Mouse (Mus musculus) intestine, postnatal 0 days (tissue): Measurements from ENCODE around the gene Rnf168. TPM values are rescaled to one million over a fixed set of nuclear protein-coding genes. Genes with fewer than 3 reads are reported as not detected.

Experiments
- ATAC-seq: fragments of 200-750 bp; cut with Nextera tagmentation; 2 replicates; pipeline ENCODE4 v1.8.0; 2017; ENCODE audit warnings: mild to moderate bottlenecking, moderate TSS enrichment, moderate library complexity
- H3K27ac ChIP-seq: fragments of 300-500 bp; sonication (generic); 2 replicates; pipeline ENCODE4 v1.5.1; 2014; ENCODE audit warnings: mild to moderate bottlenecking, low read depth, low read length, moderate library complexity
- H3K27me3 ChIP-seq: fragments of 300-500 bp; sonication (generic); replicated peaks from 2 replicates; pipeline ENCODE4 v1.6.1; 2014; ENCODE audit warnings: low read length, mixed read lengths; ENCODE audit not compliant: control insufficient read depth, insufficient read depth
- H3K36me3 ChIP-seq: fragments of 300-500 bp; sonication (generic); 2 replicates; pipeline ENCODE4 v1.6.1; 2014; ENCODE audit warnings: mild to moderate bottlenecking, moderate library complexity; ENCODE audit not compliant: control insufficient read depth, insufficient read depth
- H3K4me1 ChIP-seq: fragments of 300-500 bp; sonication (generic); replicated peaks from 2 replicates; pipeline ENCODE4 v1.6.1; 2014; ENCODE audit warnings: antibody characterized with exemption, low read length, mixed read lengths; ENCODE audit not compliant: control insufficient read depth, insufficient read depth
- H3K4me2 ChIP-seq: fragments of 300-500 bp; sonication (generic); replicated peaks from 2 replicates; pipeline ENCODE4 v1.6.1; 2014; ENCODE audit warnings: low read depth, mild to moderate bottlenecking, moderate library complexity
- H3K4me3 ChIP-seq: fragments of 300-500 bp; sonication (generic); 2 replicates; pipeline ENCODE4 v1.5.1; 2014; ENCODE audit warnings: low read depth, low read length
- H3K9ac ChIP-seq: fragments of 300-500 bp; sonication (generic); 2 replicates; pipeline ENCODE4 v1.6.1; 2014; ENCODE audit warnings: mild to moderate bottlenecking, low read depth, low read length
- H3K9me3 ChIP-seq: fragments of 300-500 bp; sonication (generic); 2 replicates; pipeline ENCODE4 v1.6.1; 2016; ENCODE audit warnings: mixed run types; ENCODE audit not compliant: control insufficient read depth
- CTCF ChIP-seq: sonication (generic); IDR thresholded peaks from 2 replicates; pipeline ENCODE4 v1.5.1; 2016; ENCODE audit warnings: low read depth, mild to moderate bottlenecking, control low read depth, antibody characterized with exemption, moderate library complexity
- WGBS: fragments of 180-500 bp; shearing (Covaris S2); extraction: QIAGEN DNeasy Blood & Tissue Kit; methylation state at CpG from one replicate; pipeline ENCODE4 v1.1.7; 2014; 5-methylcytosine and 5-hydroxymethylcytosine counted together
- polyA plus RNA-seq: library from polyadenylated mRNA; unstranded; fragments of >200 nt; fragmentation: Nextera tagmentation; extraction: Ambion mirVana; gene quantifications from 2 replicates; pipeline ENCODE4 v1.2.1, GENCODE M21; 2015

The Rnf168 gene
- polyA plus RNA-seq, 1 experiment from 2014 or later = 11.9 TPM

GRCm38 (mm10) chr16:32311970-32312369 is 34.7 kb downstream of the Rnf168 start:
- no peaks in the 10 kb centered on the region for H3K27me3 ChIP-seq
- H3K9ac ChIP-seq = no peak overlapping the region
- no peaks in the 10 kb centered on the region for H3K36me3 ChIP-seq
- H3K4me3 ChIP-seq = no peak overlapping the region
- ATAC-seq = no peak
- no peak overlapping the region for H3K27ac ChIP-seq
- WGBS = 81% methylated on average over 4 of the region's 4 CpGs
- no peaks in the 10 kb centered on the region for H3K4me1 ChIP-seq
- H3K9me3 ChIP-seq = no peaks in the 10 kb centered on the region
- no peak for TF ChIP-seq CTCF
- no peak overlapping the region for H3K4me2 ChIP-seq

- H3K9me3 ChIP-seq = no peaks in the 10 kb centered on the region
- no peak overlapping the region for H3K4me2 ChIP-seq
- 40% methylated on average over 5 of the region's 5 CpGs for WGBS
- H3K27ac ChIP-seq = no peak overlapping the region
- no peak for TF ChIP-seq CTCF
- H3K27me3 ChIP-seq = no peaks in the 10 kb centered on the region
- H3K36me3 ChIP-seq = no peaks in the 10 kb centered on the region
- H3K9ac ChIP-seq = no peak overlapping the region
- H3K4me3 ChIP-seq = no peak overlapping the region
- no peaks in the 10 kb centered on the region for H3K4me1 ChIP-seq
- ATAC-seq = no peak
These were observed 35.1 kb downstream of the Rnf168 start for GRCm38 (mm10) chr16:32312386-32312785.

GRCm38 (mm10) chr16:32312859-32313258 is 35.6 kb downstream of the Rnf168 start:
- no peak for ATAC-seq
- WGBS = 71% methylated on average over 4 of the region's 4 CpGs

GRCm38 (mm10) chr16:32316601-32317000 is 39.3 kb downstream of the Rnf168 start:
- Histone ChIP-seq H3K4me2 (no peak overlapping the region), H3K9ac (no peak overlapping the region), H3K36me3 (no peaks in the 10 kb centered on the region), H3K27ac (no peak overlapping the region), H3K9me3 (no peaks in the 10 kb centered on the region), H3K4me3 (no peak overlapping the region), H3K4me1 (no peaks in the 10 kb centered on the region), H3K27me3 (no peaks in the 10 kb centered on the region)
- 85% methylated on average over 2 of the region's 2 CpGs for WGBS
- no peak for TF ChIP-seq CTCF
- no peak for ATAC-seq

More at GRCm38 (mm10) chr16:32312859-32313258, 35.6 kb downstream of the Rnf168 start:
- H3K4me1 ChIP-seq = no peaks in the 10 kb centered on the region
- H3K9ac ChIP-seq = no peak overlapping the region
- H3K9me3 ChIP-seq = no peaks in the 10 kb centered on the region
- no peak for TF ChIP-seq CTCF
- H3K4me2 ChIP-seq = no peak overlapping the region
- no peaks in the 10 kb centered on the region for H3K27me3 ChIP-seq
- no peak overlapping the region for H3K4me3 ChIP-seq
- no peak overlapping the region for H3K27ac ChIP-seq
- H3K36me3 ChIP-seq = no peaks in the 10 kb centered on the region

- Histone ChIP-seq H3K36me3 (no peaks in the 10 kb centered on the region), H3K27ac (no peak overlapping the region), H3K4me3 (no peak overlapping the region), H3K27me3 (no peaks in the 10 kb centered on the region), H3K4me2 (0 out of 2 replicates have a peak overlapping the region, but pooled peaks have one; percentile 21), H3K4me1 (no peaks in the 10 kb centered on the region), H3K9ac (no peak overlapping the region), H3K9me3 (no peaks in the 10 kb centered on the region)
- ATAC-seq = no peak
- no peak for TF ChIP-seq CTCF
- 19% methylated on average over 7 of the region's 7 CpGs for WGBS
These were observed 46.7 kb downstream of the Rnf168 start for GRCm38 (mm10) chr16:32323953-32324352.

GRCm38 (mm10) chr16:32330876-32331670 is 53.8 kb downstream of the Rnf168 start:
- no peak overlapping the region for H3K9ac ChIP-seq
- no peaks in the 10 kb centered on the region for H3K9me3 ChIP-seq
- H3K27ac ChIP-seq = no peak overlapping the region
- H3K4me3 ChIP-seq = peak overlapping the region; percentile 88
- ATAC-seq = no peak
- TF ChIP-seq CTCF = no peak
- 51% methylated on average over 9 of the region's 9 CpGs for WGBS
- H3K36me3 ChIP-seq = no peaks in the 10 kb centered on the region
- H3K4me2 ChIP-seq = peak overlapping the region; percentile 68
- H3K4me1 ChIP-seq = no peaks in the 10 kb centered on the region
- no peaks in the 10 kb centered on the region for H3K27me3 ChIP-seq
